Mouse (Mus musculus): ENCODE measurements at regions not wholly inside any gene's neighbourhood (a gene's known extent, or its start where the extent isn't known, plus 50 kb on each side); places are given as distances from the start of the nearest gene placed in this dataset.

- no peak for TF ChIP-seq CTCF (IDR thresholded peaks at IDR 0.05; ENCODE audit: extremely low read depth, insufficient read length, insufficient replicate concordance, low read depth, low read length)
- TF ChIP-seq POLR2A (IDR thresholded peaks at IDR 0.05; ENCODE audit: low read depth, low read length), result no peak
- Histone ChIP-seq H3K36me3 (ENCODE audit: control insufficient read depth, insufficient read depth, low read length) (no peaks in the 10 kb centered on the region), H3K27me3 (ENCODE audit: control insufficient read depth, insufficient read depth, low read length) (no peaks in the 10 kb centered on the region), H3K4me1 (ENCODE audit: control insufficient read depth, insufficient read depth, insufficient read length, low read length) (no peaks in the 10 kb centered on the region), H3K27ac (ENCODE audit: insufficient read depth, low read depth, low read length) (no peak overlapping the region), H3K4me3 (ENCODE audit: low read depth, low read length) (no peak overlapping the region)
- 86% methylated on average over 8 of the region's 8 CpGs for WGBS
Observed at GRCm38 (mm10) chr5:126008321-126008720, 476.7 kb downstream of the Tmem132b start.

GRCm38 (mm10) chr5:126019781-126020180, 488.2 kb downstream of the Tmem132b start:
- Histone ChIP-seq H3K4me3 (ENCODE audit: low read depth, low read length) (no peak overlapping the region), H3K36me3 (ENCODE audit: control insufficient read depth, insufficient read depth, low read length) (no peaks in the 10 kb centered on the region), H3K4me1 (ENCODE audit: control insufficient read depth, insufficient read depth, insufficient read length, low read length) (no peaks in the 10 kb centered on the region), H3K27ac (ENCODE audit: insufficient read depth, low read depth, low read length) (no peak overlapping the region), H3K27me3 (ENCODE audit: control insufficient read depth, insufficient read depth, low read length) (no peaks in the 10 kb centered on the region)
- TF ChIP-seq POLR2A (IDR thresholded peaks at IDR 0.05; ENCODE audit: low read depth, low read length), result no peak
- TF ChIP-seq CTCF (IDR thresholded peaks at IDR 0.05; ENCODE audit: extremely low read depth, insufficient read length, insufficient replicate concordance, low read depth, low read length), result no peak
- 86% methylated on average over 8 of the region's 8 CpGs for WGBS

- TF ChIP-seq POLR2A (IDR thresholded peaks at IDR 0.05; ENCODE audit: low read depth, low read length) (no peak), CTCF (IDR thresholded peaks at IDR 0.05; ENCODE audit: extremely low read depth, insufficient read length, insufficient replicate concordance, low read depth, low read length) (no peak)
- H3K27ac ChIP-seq (ENCODE audit: insufficient read depth, low read depth, low read length), result no peak overlapping the region
- 52% methylated on average over 2 of the region's 2 CpGs for WGBS
- H3K27me3 ChIP-seq (ENCODE audit: control insufficient read depth, insufficient read depth, low read length), result no peaks in the 10 kb centered on the region
- no peaks in the 10 kb centered on the region for H3K4me1 ChIP-seq (ENCODE audit: control insufficient read depth, insufficient read depth, insufficient read length, low read length)
- no peak overlapping the region for H3K4me3 ChIP-seq (ENCODE audit: low read depth, low read length)
- no peaks in the 10 kb centered on the region for H3K36me3 ChIP-seq (ENCODE audit: control insufficient read depth, insufficient read depth, low read length)
Observed at GRCm38 (mm10) chr5:126023906-126024305, 492.3 kb downstream of the Tmem132b start.

GRCm38 (mm10) chr5:126034846-126035245, 503.3 kb downstream of the Tmem132b start:
- Histone ChIP-seq H3K36me3 (ENCODE audit: control insufficient read depth, insufficient read depth, low read length) (no peaks in the 10 kb centered on the region), H3K27me3 (ENCODE audit: control insufficient read depth, insufficient read depth, low read length) (no peaks in the 10 kb centered on the region), H3K27ac (ENCODE audit: insufficient read depth, low read depth, low read length) (no peak overlapping the region), H3K4me1 (ENCODE audit: control insufficient read depth, insufficient read depth, insufficient read length, low read length) (no peaks in the 10 kb centered on the region), H3K4me3 (ENCODE audit: low read depth, low read length) (no peak overlapping the region)
- 83% methylated on average over 1 of the region's 1 CpGs for WGBS
- TF ChIP-seq CTCF (IDR thresholded peaks at IDR 0.05; ENCODE audit: extremely low read depth, insufficient read length, insufficient replicate concordance, low read depth, low read length), result no peak
- TF ChIP-seq POLR2A (IDR thresholded peaks at IDR 0.05; ENCODE audit: low read depth, low read length), result no peak

- Histone ChIP-seq H3K4me3 (ENCODE audit: low read depth, low read length) (no peak overlapping the region), H3K27me3 (ENCODE audit: control insufficient read depth, insufficient read depth, low read length) (no peaks in the 10 kb centered on the region), H3K36me3 (ENCODE audit: control insufficient read depth, insufficient read depth, low read length) (no peaks in the 10 kb centered on the region), H3K27ac (ENCODE audit: insufficient read depth, low read depth, low read length) (no peak overlapping the region), H3K4me1 (ENCODE audit: control insufficient read depth, insufficient read depth, insufficient read length, low read length) (no peaks in the 10 kb centered on the region)
- TF ChIP-seq CTCF (IDR thresholded peaks at IDR 0.05; ENCODE audit: extremely low read depth, insufficient read length, insufficient replicate concordance, low read depth, low read length) (no peak), POLR2A (IDR thresholded peaks at IDR 0.05; ENCODE audit: low read depth, low read length) (no peak)
- 8% methylated on average over 1 of the region's 1 CpGs for WGBS
Observed at GRCm38 (mm10) chr5:126036686-126037085, 505.1 kb downstream of the Tmem132b start.

GRCm38 (mm10) chr5:126045761-126046160, 514.2 kb downstream of the Tmem132b start:
- Histone ChIP-seq H3K36me3 (ENCODE audit: control insufficient read depth, insufficient read depth, low read length) (no peaks in the 10 kb centered on the region), H3K4me3 (ENCODE audit: low read depth, low read length) (no peak overlapping the region), H3K27me3 (ENCODE audit: control insufficient read depth, insufficient read depth, low read length) (no peaks in the 10 kb centered on the region), H3K4me1 (ENCODE audit: control insufficient read depth, insufficient read depth, insufficient read length, low read length) (no peaks in the 10 kb centered on the region), H3K27ac (ENCODE audit: insufficient read depth, low read depth, low read length) (no peak overlapping the region)
- 76% methylated on average over 3 of the region's 3 CpGs for WGBS
- TF ChIP-seq CTCF (IDR thresholded peaks at IDR 0.05; ENCODE audit: extremely low read depth, insufficient read length, insufficient replicate concordance, low read depth, low read length) (no peak; the same call in 1 of the 2 replicates), POLR2A (IDR thresholded peaks at IDR 0.05; ENCODE audit: low read depth, low read length) (no peak)

GRCm38 (mm10) chr5:126063644-126064043, 532.1 kb downstream of the Tmem132b start:
- Histone ChIP-seq H3K27ac (ENCODE audit: insufficient read depth, low read depth, low read length) (no peak overlapping the region), H3K4me3 (ENCODE audit: low read depth, low read length) (no peak overlapping the region), H3K4me1 (ENCODE audit: control insufficient read depth, insufficient read depth, insufficient read length, low read length) (no peaks in the 10 kb centered on the region), H3K27me3 (ENCODE audit: control insufficient read depth, insufficient read depth, low read length) (no peaks in the 10 kb centered on the region), H3K36me3 (ENCODE audit: control insufficient read depth, insufficient read depth, low read length) (no peaks in the 10 kb centered on the region)
- TF ChIP-seq CTCF (IDR thresholded peaks at IDR 0.05; ENCODE audit: extremely low read depth, insufficient read length, insufficient replicate concordance, low read depth, low read length), result peak; percentile 15; the same call in 1 of the 2 replicates
- TF ChIP-seq POLR2A (IDR thresholded peaks at IDR 0.05; ENCODE audit: low read depth, low read length), result no peak

Measured in small intestine, adult 2 months (tissue).